Mouse (Mus musculus) neutrophil, adult 59 days (primary cell): ENCODE data around the gene Cpne9. TPM values are rescaled to one million over a fixed set of nuclear protein-coding genes. Genes with fewer than 3 reads are reported as not detected.

Experiments used
- total RNA-seq, 2 experiments: library from RNA; stranded (reverse); gene quantifications; 1 replicate in 1 of 2; 2 replicates in 1 of 2; pipeline ENCODE4 v1.2.4; 2023

The Cpne9 gene
- 1 to 10 TPM in 1 of 2 experiments, under 1 TPM in 1; 0.57 to 1.6 TPM for total RNA-seq

DNA sequence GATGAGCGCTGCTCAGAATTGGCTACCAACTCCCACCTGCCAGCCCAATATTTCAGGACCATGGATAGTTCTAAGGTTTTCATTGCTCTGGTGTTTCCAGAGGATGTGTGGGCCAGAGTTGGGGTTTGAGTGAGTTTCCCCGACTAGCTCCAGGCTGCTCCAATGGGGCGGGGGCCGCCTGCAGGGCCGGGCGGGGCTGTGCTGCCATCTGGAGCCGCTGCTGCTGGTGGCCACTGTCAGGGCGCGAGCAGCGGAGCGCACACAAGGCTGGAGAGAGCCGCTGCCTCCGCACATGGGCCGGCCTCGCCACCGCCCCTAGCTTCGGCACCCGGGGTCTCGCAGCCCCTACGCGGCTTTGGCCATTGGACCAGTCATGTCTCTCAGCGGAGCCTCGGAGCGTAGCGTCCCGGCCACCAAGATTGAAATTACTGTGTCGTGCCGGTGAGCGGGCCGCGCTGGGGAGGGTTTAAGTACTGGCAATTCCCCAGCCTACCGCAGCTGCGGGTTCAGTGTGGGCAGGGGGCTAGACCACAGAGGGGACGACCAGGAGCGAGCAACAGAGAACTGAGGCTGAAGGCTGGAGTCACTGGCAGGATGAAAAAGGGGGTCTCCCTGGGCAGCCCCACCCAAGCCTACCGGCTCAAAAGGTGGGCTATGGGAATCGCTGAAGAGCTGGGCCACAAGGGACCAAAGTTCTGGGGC is at the start of gene Cpne9:
TSS of gene Cpne9 (plus strand) at position 207 of the 702 bp plus-strand sequence.

DNA sequence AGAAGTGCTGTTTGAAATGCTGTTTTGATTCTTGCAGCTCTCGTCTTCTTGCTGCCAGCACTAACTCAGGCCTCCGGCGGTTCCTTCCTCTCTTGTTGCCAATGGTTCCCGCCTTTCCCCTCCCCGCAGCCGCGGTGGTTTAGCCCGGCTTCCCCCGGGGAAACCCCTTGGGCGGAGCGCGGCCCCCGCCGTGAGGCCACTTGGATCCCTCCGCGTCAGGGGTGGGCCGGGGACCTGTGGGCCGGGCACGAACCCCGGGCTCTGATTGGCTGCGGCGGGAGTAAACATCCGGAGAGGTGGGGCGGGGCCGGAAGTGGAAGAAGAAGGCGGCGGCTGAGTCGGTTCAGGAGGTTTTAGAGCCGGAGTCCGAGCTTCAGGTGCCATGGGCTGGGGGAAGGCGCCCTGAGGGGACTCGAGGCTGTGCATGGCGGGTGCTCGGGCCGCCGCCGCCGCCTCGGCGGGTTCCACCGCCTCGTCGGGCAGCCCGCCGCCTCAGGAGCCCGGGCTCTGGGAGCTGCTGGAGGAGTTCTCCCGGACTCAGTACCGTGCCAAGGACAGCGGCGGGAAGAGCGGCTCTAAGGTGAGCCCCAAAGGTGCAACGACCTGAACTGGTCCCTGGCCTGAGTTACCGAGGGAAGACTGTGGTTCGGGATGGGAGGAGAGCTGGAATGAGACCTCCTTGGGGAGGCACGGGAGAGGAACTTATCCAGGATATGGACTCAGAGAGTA is 44.4 kb upstream of the Cpne9 start, which contains the start of gene Mtmr14:
TSS of gene Mtmr14 (plus strand) at position 302 of the 729 bp plus-strand sequence.

GRCm38 (mm10) chr6:113306986-113307349 is 24.9 kb downstream of the Cpne9 start, which contains the start of gene Brpf1:
Gene Brpf1 (plus strand): TSS chr6:113307137.

DNA sequence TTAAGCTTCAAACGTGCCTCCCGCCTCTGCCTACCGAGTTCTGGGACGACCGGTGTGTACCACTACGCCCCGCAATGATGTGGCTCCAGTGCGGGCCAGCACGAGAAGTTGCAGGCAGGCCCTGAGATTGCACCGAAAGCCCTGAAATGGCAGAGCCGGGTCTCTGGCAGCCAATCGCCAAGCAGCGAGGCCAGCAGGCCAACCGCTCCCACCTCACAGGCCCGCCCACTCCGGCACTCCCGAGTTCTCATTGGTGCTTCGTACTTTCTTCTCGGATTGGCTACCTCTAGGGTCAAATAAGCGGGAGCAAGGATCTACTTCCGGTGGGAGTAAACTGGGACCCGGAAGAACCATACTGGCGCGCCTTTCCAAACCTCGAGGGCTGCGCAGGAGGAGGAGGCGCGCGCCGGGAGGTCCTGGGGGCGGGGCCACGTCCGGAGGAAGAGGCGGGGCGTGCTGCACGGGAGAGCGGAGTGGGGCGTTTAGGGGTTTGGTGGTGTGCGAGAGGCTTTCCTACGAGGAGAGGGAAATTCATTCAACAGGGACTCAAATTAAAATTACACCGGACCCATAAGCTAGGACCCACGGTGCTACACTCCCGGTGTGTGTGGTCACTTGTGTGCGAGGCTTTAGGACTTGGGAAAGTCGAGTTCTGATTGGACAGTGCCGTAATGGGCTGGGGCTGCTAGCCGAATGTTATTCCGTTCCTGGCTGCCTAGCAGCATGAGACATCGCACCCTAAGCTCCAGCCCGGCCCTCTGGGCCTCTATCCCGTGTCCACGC is 44.6 kb downstream of the Cpne9 start, which contains the start of gene Ogg1:
TSS of gene Ogg1 (plus strand) at position 440 of the 783 bp plus-strand sequence.

DNA sequence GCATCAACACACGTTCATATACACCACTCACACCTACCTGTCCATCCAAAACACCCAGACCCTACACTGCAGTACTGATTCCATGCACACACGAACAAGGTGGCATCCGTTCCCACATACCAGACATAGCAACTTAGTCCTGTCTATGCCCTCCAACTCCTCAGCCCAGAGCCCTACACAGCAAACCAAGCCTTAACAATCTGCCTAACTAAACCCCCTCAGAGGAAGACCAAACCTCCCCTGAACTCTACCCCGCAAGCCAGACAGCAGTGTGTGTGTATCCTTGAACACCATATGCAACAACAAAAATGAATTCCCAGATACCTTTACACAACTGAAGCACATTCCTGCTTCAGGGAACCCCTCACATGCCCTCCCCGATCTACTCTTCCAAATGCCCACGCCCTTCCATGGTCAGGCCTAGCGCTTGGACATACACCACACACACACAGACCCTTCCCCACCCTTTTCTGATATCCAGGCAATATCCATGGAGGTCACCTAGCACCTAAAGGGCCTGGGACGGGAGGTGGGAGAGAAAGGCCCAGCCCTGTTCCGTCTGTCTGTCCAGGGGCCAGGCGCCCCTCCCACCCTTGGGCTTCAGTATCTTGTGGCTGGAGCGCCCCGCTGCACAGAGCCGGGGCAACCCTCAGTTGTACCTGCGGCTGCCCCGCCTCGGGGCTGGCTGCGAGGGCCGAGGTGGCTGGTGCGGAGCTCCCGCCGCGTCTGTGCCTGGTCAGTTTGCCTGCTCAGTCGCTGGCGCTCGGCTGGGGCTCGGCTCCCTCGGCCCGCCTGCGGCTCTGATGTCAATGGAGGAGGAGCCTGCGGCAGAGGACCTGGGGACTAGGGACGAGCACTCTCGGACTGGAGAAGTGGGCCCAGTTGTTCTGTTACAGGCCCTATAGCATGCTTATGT is 61.3 kb downstream of the Cpne9 start, which contains the start of gene Camk1:
TSS of gene Camk1 (minus strand) at position 808 of the 916 bp plus-strand sequence.

Other genes starting within 250 kb of the Cpne9 start
- 10 to 100 TPM; 17.9 to 18.4 TPM for gene Thumpd3, start 236.1 kb upstream of the Cpne9 start, total RNA-seq
- gene Setd5, start 204.9 kb upstream of the Cpne9 start, total RNA-seq = 10 to 100 TPM; 73.3 to 75.8 TPM
- 1 to 10 TPM in 1 of 2 experiments, not detected in 1; 1.3 TPM for gene Lhfpl4, start 86.9 kb upstream of the Cpne9 start, total RNA-seq
- 10 to 100 TPM; 48.3 to 50.3 TPM for gene Mtmr14, start 44.5 kb upstream of the Cpne9 start, total RNA-seq
- 100 to 1,000 TPM; 110 to 113 TPM for gene Brpf1, start 24.8 kb downstream of the Cpne9 start, total RNA-seq
- 10 to 100 TPM; 10.9 to 11.4 TPM for gene Ogg1, start 44.7 kb downstream of the Cpne9 start, total RNA-seq
- gene Camk1, start 61.7 kb downstream of the Cpne9 start, total RNA-seq = 10 to 100 TPM; 32.5 to 35.2 TPM
- gene Tada3, start 95.6 kb downstream of the Cpne9 start, total RNA-seq = 10 to 100 TPM; 24.6 to 27.1 TPM
- 100 to 1,000 TPM; 474 to 514 TPM for gene Arpc4, start 95.8 kb downstream of the Cpne9 start, total RNA-seq
- 10 to 100 TPM; 34.3 to 35.3 TPM for gene Ttll3, start 107.0 kb downstream of the Cpne9 start, total RNA-seq
- 1 to 10 TPM; 3.1 to 3.7 TPM for gene Rpusd3, start 137.0 kb downstream of the Cpne9 start, total RNA-seq
- not detected for gene Cidec, start 153.5 kb downstream of the Cpne9 start, total RNA-seq
- gene Jagn1, start 160.3 kb downstream of the Cpne9 start, total RNA-seq = 10 to 100 TPM; 10.6 to 11.6 TPM
- not detected for gene Il17re, start 176.2 kb downstream of the Cpne9 start, total RNA-seq
- gene Il17rc, start 189.1 kb downstream of the Cpne9 start, total RNA-seq = not detected
- 1 to 10 TPM; 2.6 to 3.2 TPM for gene Creld1, start 201.0 kb downstream of the Cpne9 start, total RNA-seq
- under 1 TPM in 1 of 2 experiments, not detected in 1; 0.13 TPM for gene Prrt3, start 219.6 kb downstream of the Cpne9 start, total RNA-seq
- 10 to 100 TPM; 44.1 to 51.6 TPM for gene Emc3, start 249.3 kb downstream of the Cpne9 start, total RNA-seq
- 10 to 100 TPM; 14.5 to 16.7 TPM for gene Fancd2, start 249.4 kb downstream of the Cpne9 start, total RNA-seq